Mouse (Mus musculus) erythroblast, embryonic 14.5 days (primary cell): Measurements from ENCODE around the gene Ankrd60.

Experiments used
- GATA1 ChIP-seq: IDR thresholded peaks from 2 replicates; pipeline ENCODE4 v1.6.1; 2012; ENCODE audit warnings: low read length, inconsistent platforms, mixed read lengths
- TAL1 ChIP-seq: IDR thresholded peaks from 3 replicates; pipeline ENCODE4 v1.6.1; 2012; ENCODE audit warnings: low read length, inconsistent platforms, mixed read lengths

DNA sequence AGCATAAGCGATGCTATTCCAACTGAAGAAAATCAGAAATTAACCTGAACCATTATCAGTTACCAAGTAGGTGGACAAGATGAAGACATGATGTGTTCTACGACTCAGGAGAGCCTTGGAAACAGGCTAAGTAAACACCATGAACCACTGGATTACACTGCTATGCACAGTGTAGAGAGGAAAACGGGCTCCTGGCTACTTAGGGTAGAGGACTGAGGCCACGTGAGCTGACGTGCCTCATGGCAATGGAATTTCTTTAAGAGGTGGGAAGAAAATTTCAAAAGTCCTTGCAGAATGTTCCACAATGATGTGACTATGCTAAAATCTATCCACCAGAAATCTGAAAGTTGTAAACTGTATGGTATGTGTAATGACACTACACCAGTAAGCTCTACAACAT, 41.0 kb upstream of the Ankrd60 start:
- TF ChIP-seq TAL1, result no peak
- TF ChIP-seq GATA1, result no peak
